Mouse (Mus musculus): Measurements from ENCODE around the gene Dnmt3b.
"Not testable (repeated sequence)": the region's sequence is repeated elsewhere in the genome, so short reads cannot be mapped to it uniquely, and the experiment has no call there.

The Dnmt3b gene

GRCm38 (mm10) chr2:153717861-153718260 is 68.6 kb downstream of the Dnmt3b start:
- not testable (repeated sequence) for DNase-seq

GRCm38 (mm10) chr2:153723098-153723497 is 73.8 kb downstream of the Dnmt3b start:
- DNase-seq: no peak

GRCm38 (mm10) chr2:153724424-153724823 is 75.2 kb downstream of the Dnmt3b start:
- no peak for DNase-seq

GRCm38 (mm10) chr2:153724871-153725270 is 75.6 kb downstream of the Dnmt3b start:
- no peak for DNase-seq

- no peak for DNase-seq
These were observed 76.0 kb downstream of the Dnmt3b start for GRCm38 (mm10) chr2:153725291-153725690.

- DNase-seq: no peak
These were observed 84.8 kb downstream of the Dnmt3b start for GRCm38 (mm10) chr2:153734033-153734432.
